Mouse (Mus musculus) forebrain, embryonic 16.5 days (tissue): Measurements from ENCODE around the gene Olfr23. TPM values are rescaled to one million over a fixed set of nuclear protein-coding genes. Genes with fewer than 3 reads are reported as not detected.
"Not testable (repeated sequence)": the region's sequence is repeated elsewhere in the genome, so short reads cannot be mapped to it uniquely, and the experiment has no call there.

ENCODE experiments used
- ATAC-seq: fragments of 200-750 bp; cut with Nextera tagmentation; 2 replicates; pipeline ENCODE4 v1.8.0; 2017; ENCODE audit warnings: mild to moderate bottlenecking, moderate library complexity
- H3K27ac ChIP-seq: fragments of 300-500 bp; sonication (generic); 2 replicates; pipeline ENCODE4 v1.5.1; 2014; ENCODE audit warnings: low read length, control low read depth
- H3K27me3 ChIP-seq: fragments of 300-500 bp; sonication (generic); replicated peaks from 2 replicates; pipeline ENCODE4 v1.6.1; 2014; ENCODE audit warnings: low read length; ENCODE audit not compliant: control insufficient read depth, insufficient read depth
- H3K36me3 ChIP-seq: fragments of 300-500 bp; sonication (generic); 2 replicates; pipeline ENCODE4 v1.6.1; 2014; ENCODE audit not compliant: control insufficient read depth, insufficient read depth
- H3K4me1 ChIP-seq: fragments of 300-500 bp; sonication (generic); replicated peaks from 2 replicates; pipeline ENCODE4 v1.6.1; 2014; ENCODE audit warnings: low read length; ENCODE audit not compliant: control insufficient read depth, insufficient read depth
- H3K4me2 ChIP-seq: fragments of 300-500 bp; sonication (generic); 2 replicates; pipeline ENCODE4 v1.6.1; 2014; ENCODE audit warnings: mild to moderate bottlenecking, low read length, control low read depth
- H3K4me3 ChIP-seq: fragments of 300-500 bp; sonication (generic); replicated peaks from 2 replicates; pipeline ENCODE4 v1.5.1; 2014; ENCODE audit warnings: mild to moderate bottlenecking, low read length, control low read depth
- H3K9ac ChIP-seq: fragments of 300-500 bp; sonication (generic); replicated peaks from 2 replicates; pipeline ENCODE4 v1.6.1; 2014; ENCODE audit warnings: low read depth, low read length, control low read depth
- H3K9me3 ChIP-seq: fragments of 300-500 bp; sonication (generic); 2 replicates; pipeline ENCODE4 v1.6.1; 2016; ENCODE audit warnings: low read length; ENCODE audit not compliant: control insufficient read depth
- WGBS: fragments of 180-500 bp; shearing (Covaris S2); extraction: QIAGEN DNeasy Blood & Tissue Kit; methylation state at CpG from one replicate; pipeline ENCODE4 v1.1.7; 2014; 5-methylcytosine and 5-hydroxymethylcytosine counted together
- polyA plus RNA-seq: library from polyadenylated mRNA; unstranded; fragments of >200 nt; fragmentation: Nextera tagmentation; extraction: Ambion mirVana; gene quantifications from 2 replicates; pipeline ENCODE4 v1.2.1, GENCODE M21; 2015

Gene Olfr23
- not detected in 2 replicates for polyA plus RNA-seq

DNA sequence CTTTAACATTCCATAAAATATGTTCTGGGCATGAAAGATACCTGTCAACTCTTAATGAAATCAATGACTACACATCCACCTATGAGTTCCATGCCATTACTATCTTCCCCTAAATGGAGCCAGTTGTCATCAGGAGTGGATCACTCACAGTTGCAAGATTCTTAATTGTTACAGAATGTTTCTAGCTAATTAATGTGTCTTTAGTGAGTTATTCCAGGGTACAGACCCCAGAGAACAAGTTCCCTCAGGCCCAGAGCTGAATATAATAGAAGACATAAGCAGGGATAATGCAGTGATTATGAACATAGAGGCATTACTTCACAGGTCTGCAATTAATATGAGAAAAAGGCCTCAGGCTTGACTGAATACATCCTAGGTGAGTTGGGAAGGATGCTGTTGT is at the start of gene Olfr23:
Olfr23 (plus strand) TSS at position 301 of the 400 bp plus-strand sequence.
- ATAC-seq, result no peak
- no peak within 1 kb of the TSS for H3K4me3 ChIP-seq
- H3K27ac ChIP-seq, result no peak within 1 kb of the TSS
- no peak within 1 kb of the TSS for H3K9ac ChIP-seq
- no peak within 1 kb of the TSS for H3K4me2 ChIP-seq
- no peaks in the 10 kb centered on the region for H3K36me3 ChIP-seq
- H3K27me3 ChIP-seq, result no peaks in the 10 kb centered on the region
- no peaks in the 10 kb centered on the region for H3K4me1 ChIP-seq
- H3K9me3 ChIP-seq, result no peaks in the 10 kb centered on the region

DNA sequence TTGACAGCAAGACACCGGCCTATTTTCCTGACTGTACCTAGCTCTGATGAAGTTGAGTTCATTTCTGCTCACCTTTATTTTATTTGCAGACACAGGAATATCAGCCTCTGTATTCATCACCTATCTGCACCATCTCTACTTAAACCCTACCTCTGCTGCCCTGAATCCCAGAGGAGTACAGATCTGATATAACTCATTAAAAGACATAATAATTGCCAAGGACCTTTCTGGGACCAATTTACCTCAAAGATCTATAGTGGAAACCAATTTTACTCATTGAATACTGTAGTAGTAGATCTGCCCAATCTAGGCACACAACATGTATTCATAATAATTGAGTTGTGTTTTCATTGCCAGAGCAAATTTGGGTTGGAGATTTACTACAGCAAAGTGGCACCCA is 45.8 kb upstream of the Olfr23 start, which contains the start of gene Olfr394:
Olfr394 (minus strand) TSS at position 101 of the 400 bp plus-strand sequence.
- H3K9me3 ChIP-seq, result no peaks in the 10 kb centered on the region; the same call in 1 of the 2 replicates
- H3K36me3 ChIP-seq, result no peaks in the 10 kb centered on the region
- ATAC-seq, result no peak
- 78% methylated on average over 1 of the region's 1 CpGs for WGBS
- no peak within 1 kb of the TSS for H3K4me3 ChIP-seq
- H3K9ac ChIP-seq, result no peak within 1 kb of the TSS
- no peak within 1 kb of the TSS for H3K27ac ChIP-seq
- no peak within 1 kb of the TSS for H3K4me2 ChIP-seq
- no peaks in the 10 kb centered on the region for H3K27me3 ChIP-seq
- H3K4me1 ChIP-seq, result no peaks in the 10 kb centered on the region

- not testable (repeated sequence) for H3K36me3 ChIP-seq, H3K9ac ChIP-seq, H3K4me1 ChIP-seq, ATAC-seq, H3K27me3 ChIP-seq, H3K4me3 ChIP-seq, H3K27ac ChIP-seq, H3K9me3 ChIP-seq, H3K4me2 ChIP-seq
- WGBS, result 83% methylated on average over 4 of the region's 4 CpGs
Observed at GRCm38 (mm10) chr11:73909199-73909598, 27.3 kb upstream of the Olfr23 start, which contains the start of gene Olfr395. Gene Olfr395, minus strand, starts transcription at chr11:73909299.

GRCm38 (mm10) chr11:73960517-73960916 is 24.0 kb downstream of the Olfr23 start, which contains the start of gene Olfr397:
Gene Olfr397, plus strand, starts transcription at chr11:73960817.
- Histone ChIP-seq H3K4me2 (no peak within 1 kb of the TSS), H3K27me3 (no peaks in the 10 kb centered on the region), H3K4me3 (no peak within 1 kb of the TSS), H3K4me1 (no peaks in the 10 kb centered on the region), H3K27ac (no peak within 1 kb of the TSS), H3K36me3 (no peaks in the 10 kb centered on the region), H3K9me3 (0 out of 2 replicates have a peak, but pooled peaks cover 2% of the 10 kb centered on the region), H3K9ac (no peak within 1 kb of the TSS)
- no peak for ATAC-seq
- WGBS, result 78% methylated on average over 1 of the region's 1 CpGs

- no peak within 1 kb of the TSS for H3K4me2 ChIP-seq
- no peak for ATAC-seq
- H3K9ac ChIP-seq, result no peak within 1 kb of the TSS
- no peaks in the 10 kb centered on the region for H3K36me3 ChIP-seq
- H3K4me1 ChIP-seq, result no peaks in the 10 kb centered on the region
- H3K4me3 ChIP-seq, result no peak within 1 kb of the TSS
- no peak within 1 kb of the TSS for H3K27ac ChIP-seq
- no peaks in the 10 kb centered on the region for H3K27me3 ChIP-seq
- H3K9me3 ChIP-seq, result peaks cover 6% of the 10 kb centered on the region
Observed at GRCm38 (mm10) chr11:73990307-73990706, 53.8 kb downstream of the Olfr23 start, which contains the start of gene Olfr398. Gene Olfr398, minus strand, starts transcription at chr11:73990407.

Other genes with a start within 250 kb of the Olfr23 start
- not detected in 2 replicates for gene Zfp735, start 247.9 kb upstream of the Olfr23 start, polyA plus RNA-seq
- not detected in 2 replicates for gene Olfr389, start 156.0 kb upstream of the Olfr23 start, polyA plus RNA-seq
- not detected in 2 replicates for gene Olfr390, start 153.7 kb upstream of the Olfr23 start, polyA plus RNA-seq
- gene Olfr391-ps, start 133.6 kb upstream of the Olfr23 start, polyA plus RNA-seq, result not detected in 2 replicates
- not detected in 2 replicates for gene Olfr392, start 119.6 kb upstream of the Olfr23 start, polyA plus RNA-seq
- not detected in 2 replicates for gene Olfr393, start 85.2 kb upstream of the Olfr23 start, polyA plus RNA-seq
- gene Olfr394, start 45.9 kb upstream of the Olfr23 start, polyA plus RNA-seq, result not detected in 2 replicates
- gene Olfr395, start 27.4 kb upstream of the Olfr23 start, polyA plus RNA-seq, result not detected in 2 replicates
- not detected in 2 replicates for gene Olfr397, start 24.1 kb downstream of the Olfr23 start, polyA plus RNA-seq
- not detected in 2 replicates for gene Olfr398, start 53.7 kb downstream of the Olfr23 start, polyA plus RNA-seq
- not detected in 2 replicates for gene Olfr139, start 119.9 kb downstream of the Olfr23 start, polyA plus RNA-seq
- gene Olfr399, start 119.9 kb downstream of the Olfr23 start, polyA plus RNA-seq, result not detected in 2 replicates
- gene Zfp616, start 133.3 kb downstream of the Olfr23 start, polyA plus RNA-seq, result not detected in 2 replicates
- not detected in 2 replicates for gene Olfr401, start 177.0 kb downstream of the Olfr23 start, polyA plus RNA-seq
- not detected in 2 replicates for gene Olfr402, start 216.9 kb downstream of the Olfr23 start, polyA plus RNA-seq
- gene Olfr403, start 249.6 kb downstream of the Olfr23 start, polyA plus RNA-seq, result not detected in 2 replicates